Mouse (Mus musculus): ENCODE data around the gene Fut2. TPM values are rescaled to one million over a fixed set of nuclear protein-coding genes. Genes with fewer than 3 reads are reported as not detected.

Fut2 gene
- total and polyA plus RNA-seq, 2 experiments from 2014 or later, result 0.27 TPM; not detected in 1

DNA sequence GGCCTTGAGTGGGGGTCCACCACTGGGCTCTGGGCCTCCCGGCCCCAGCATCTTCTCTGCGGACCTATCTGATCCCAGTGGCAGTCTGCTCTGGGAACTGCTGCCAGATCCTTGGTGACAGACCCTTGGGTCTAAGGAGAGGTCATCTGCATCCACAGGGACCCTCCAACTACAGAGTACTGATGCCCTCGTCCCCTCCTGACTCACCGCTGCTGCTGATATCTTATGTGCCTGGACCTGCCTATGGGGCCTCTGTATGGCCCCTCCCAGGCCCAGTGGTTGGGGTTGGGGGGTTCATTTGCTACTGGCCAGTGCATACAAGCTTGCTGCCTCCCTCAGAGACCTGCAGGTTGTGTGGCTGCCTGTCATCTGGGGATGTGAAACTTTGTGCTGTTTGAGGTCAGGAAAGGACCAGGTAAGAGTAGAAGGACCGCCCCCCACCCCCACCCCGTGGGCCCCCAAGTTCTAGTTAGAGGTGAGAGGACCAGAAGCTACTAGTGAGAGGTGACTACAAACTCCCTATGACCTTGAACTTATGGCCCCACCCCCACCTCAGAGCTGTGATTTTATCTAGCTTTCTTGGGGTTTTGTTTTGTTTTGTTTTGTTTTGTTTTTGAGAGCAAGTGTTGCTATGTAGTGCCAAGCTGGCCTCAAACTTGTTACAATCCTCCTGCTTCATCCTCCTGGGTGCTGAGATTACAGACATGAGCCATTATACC lies 21.2 kb downstream of the Fut2 start:
- H3K27ac ChIP-seq (ENCODE audit: low read depth, low read length), result peak overlapping the region; percentile 74
- no peaks in the 10 kb centered on the region for H3K9me3 ChIP-seq (ENCODE audit: low read length)
- H3K4me2 ChIP-seq (ENCODE audit: low read depth, low read length, poor library complexity, severe bottlenecking), result peak overlapping the region; percentile 84
- ATAC-seq (ENCODE audit: low FRiP score), result no peak
- H3K4me3 ChIP-seq (ENCODE audit: low read depth, low read length), result peak overlapping the region; percentile 42
- no peaks in the 10 kb centered on the region for H3K36me3 ChIP-seq (ENCODE audit: insufficient read depth, low read length)
- H3K4me1 ChIP-seq (ENCODE audit: insufficient read depth, low read length), result peaks cover 9% of the 10 kb centered on the region; the same call in 1 of the 2 replicates
- 67% methylated on average over 6 of the region's 6 CpGs for WGBS
- peak overlapping the region; percentile 46; the same call in 1 of the 2 replicates for H3K9ac ChIP-seq (replicated peaks; ENCODE audit: low read length, poor library complexity, severe bottlenecking)
- DNase-seq (ENCODE audit: low spot score), result no peak
- no peaks in the 10 kb centered on the region for H3K27me3 ChIP-seq (ENCODE audit: insufficient read depth, low read length)
- no peak for TF ChIP-seq CTCF (IDR thresholded peaks at IDR 0.05)

GRCm38 (mm10) chr7:45644183-45644582 lies 22.0 kb downstream of the Fut2 start:
- H3K9me3 ChIP-seq (ENCODE audit: low read length), result no peaks in the 10 kb centered on the region
- peak; percentile 69 for ATAC-seq (ENCODE audit: low FRiP score)
- H3K27me3 ChIP-seq (ENCODE audit: insufficient read depth, low read length), result no peaks in the 10 kb centered on the region

DNA sequence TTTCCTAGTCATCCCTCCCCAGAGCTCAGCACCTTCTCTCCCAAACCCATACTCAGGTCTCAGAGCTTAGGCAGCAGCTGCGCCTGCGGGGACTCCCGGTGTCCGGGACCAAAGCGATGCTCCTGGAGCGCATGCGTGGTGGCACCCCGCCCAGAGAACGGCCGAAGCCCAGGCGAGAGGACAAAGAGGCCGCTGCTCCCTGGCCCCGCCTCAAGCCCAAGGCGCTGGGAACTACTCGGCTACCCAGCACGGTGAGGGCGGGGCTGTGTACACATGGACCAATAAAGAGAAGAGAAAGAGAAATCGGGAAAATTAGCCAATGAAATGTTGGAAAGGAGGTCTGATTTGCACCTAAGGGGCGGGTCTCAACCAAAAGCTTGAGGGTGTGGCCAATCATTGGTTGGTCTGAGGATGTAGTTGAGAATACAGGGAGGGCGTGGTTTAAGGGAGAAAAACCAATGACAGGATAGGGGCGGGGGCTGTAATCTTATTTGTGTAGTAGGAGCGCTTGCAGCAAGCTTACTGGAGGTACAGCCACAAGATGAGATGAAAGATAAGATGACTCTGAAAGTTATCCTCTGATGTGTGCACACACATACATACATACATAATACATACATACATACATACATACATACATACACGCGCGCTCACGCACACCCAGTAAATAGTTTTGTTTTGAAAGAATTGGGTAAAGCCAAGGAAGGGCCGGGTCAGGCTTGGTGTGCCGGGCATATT lies 22.6 kb downstream of the Fut2 start:
- 1% methylated on average over 28 of the region's 28 CpGs for WGBS
- H3K9me3 ChIP-seq (ENCODE audit: low read length), result no peaks in the 10 kb centered on the region
- H3K4me2 ChIP-seq (ENCODE audit: low read depth, low read length, poor library complexity, severe bottlenecking), result peak overlapping the region; percentile 84
- H3K36me3 ChIP-seq (ENCODE audit: insufficient read depth, low read length), result no peaks in the 10 kb centered on the region
- TF ChIP-seq CTCF (IDR thresholded peaks at IDR 0.05), result no peak
- H3K4me1 ChIP-seq (ENCODE audit: insufficient read depth, low read length), result peaks cover 9% of the 10 kb centered on the region; the same call in 1 of the 2 replicates
- DNase-seq (ENCODE audit: low spot score) (peak; percentile 99), ATAC-seq (ENCODE audit: low FRiP score) (peak; percentile 93)
- peak overlapping the region; percentile 76 for H3K9ac ChIP-seq (replicated peaks; ENCODE audit: low read length, poor library complexity, severe bottlenecking)
- peak overlapping the region; percentile 87 for H3K27ac ChIP-seq (ENCODE audit: low read depth, low read length)
- no peaks in the 10 kb centered on the region for H3K27me3 ChIP-seq (ENCODE audit: insufficient read depth, low read length)
- H3K4me3 ChIP-seq (ENCODE audit: low read depth, low read length), result peak overlapping the region; percentile 42

More at GRCm38 (mm10) chr7:45644183-45644582, 22.0 kb downstream of the Fut2 start:
- DNase-seq (ENCODE audit: low spot score), result peak; percentile 83
- H3K4me3 ChIP-seq (ENCODE audit: low read depth, low read length), result peak overlapping the region; percentile 42
- peaks cover 9% of the 10 kb centered on the region; the same call in 1 of the 2 replicates for H3K4me1 ChIP-seq (ENCODE audit: insufficient read depth, low read length)
- H3K9ac ChIP-seq (replicated peaks; ENCODE audit: low read length, poor library complexity, severe bottlenecking), result peak overlapping the region; percentile 46; the same call in 1 of the 2 replicates
- WGBS, result 5% methylated on average over 18 of the region's 18 CpGs
- TF ChIP-seq CTCF (IDR thresholded peaks at IDR 0.05), result no peak
- H3K36me3 ChIP-seq (ENCODE audit: insufficient read depth, low read length), result no peaks in the 10 kb centered on the region
- H3K27ac ChIP-seq (ENCODE audit: low read depth, low read length), result peak overlapping the region; percentile 74
- peak overlapping the region; percentile 84 for H3K4me2 ChIP-seq (ENCODE audit: low read depth, low read length, poor library complexity, severe bottlenecking)

DNA sequence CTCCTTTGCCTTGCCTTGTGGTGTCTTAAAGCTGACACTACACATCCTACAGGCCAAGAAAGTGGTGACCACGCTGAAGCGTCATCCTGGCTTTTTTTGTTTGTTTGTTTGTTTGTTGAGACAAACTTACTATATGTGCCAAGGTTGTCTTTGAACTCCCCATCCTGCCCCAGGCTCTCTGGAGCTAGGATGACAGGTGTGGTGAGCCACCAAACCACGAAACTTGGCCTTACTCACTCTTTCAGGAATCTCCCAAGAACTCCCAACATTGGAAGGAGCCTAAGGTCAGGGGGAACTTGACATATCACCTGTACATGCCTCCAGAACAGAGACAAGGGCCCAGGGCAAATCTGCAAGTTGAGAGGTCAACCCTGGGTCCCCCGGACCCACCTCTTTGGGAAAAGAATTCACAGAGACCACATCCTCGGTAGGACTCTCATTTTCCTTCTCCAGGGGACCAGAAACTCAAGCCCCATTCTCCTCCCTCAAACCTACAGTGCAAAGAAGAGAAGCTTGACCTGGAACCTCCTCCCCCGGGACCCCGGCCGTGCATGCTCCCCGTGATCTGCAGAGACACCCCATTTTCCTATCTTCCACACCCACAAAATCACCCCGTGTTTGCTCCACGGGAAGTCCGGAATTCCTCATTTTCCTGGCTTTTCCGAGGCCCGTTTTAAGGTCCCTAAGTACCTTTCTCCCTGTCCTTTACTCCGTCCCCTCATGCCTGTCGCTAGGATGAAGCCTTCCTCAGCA lies 23.5 kb downstream of the Fut2 start:
- H3K4me1 ChIP-seq (ENCODE audit: insufficient read depth, low read length), result peaks cover 14% of the 10 kb centered on the region; the same call in 1 of the 2 replicates
- H3K9me3 ChIP-seq (ENCODE audit: low read length), result no peaks in the 10 kb centered on the region
- peak overlapping the region; percentile 84 for H3K4me2 ChIP-seq (ENCODE audit: low read depth, low read length, poor library complexity, severe bottlenecking)
- H3K27me3 ChIP-seq (ENCODE audit: insufficient read depth, low read length), result no peaks in the 10 kb centered on the region
- 35% methylated on average over 16 of the region's 16 CpGs for WGBS
- TF ChIP-seq CTCF (IDR thresholded peaks at IDR 0.05), result no peak
- DNase-seq (ENCODE audit: low spot score) (no peak), ATAC-seq (ENCODE audit: low FRiP score) (no peak)
- H3K36me3 ChIP-seq (ENCODE audit: insufficient read depth, low read length), result no peaks in the 10 kb centered on the region
- peak overlapping the region; percentile 87 for H3K27ac ChIP-seq (ENCODE audit: low read depth, low read length)
- H3K4me3 ChIP-seq (ENCODE audit: low read depth, low read length), result peak overlapping the region; percentile 42
- H3K9ac ChIP-seq (replicated peaks; ENCODE audit: low read length, poor library complexity, severe bottlenecking), result peak overlapping the region; percentile 76

GRCm38 (mm10) chr7:45642083-45642482 lies 24.1 kb downstream of the Fut2 start:
- Histone ChIP-seq H3K4me2 (ENCODE audit: low read depth, low read length, poor library complexity, severe bottlenecking) (no peak overlapping the region), H3K36me3 (ENCODE audit: insufficient read depth, low read length) (peaks cover 3% of the 10 kb centered on the region; the same call in 1 of the 2 replicates), H3K9me3 (ENCODE audit: low read length) (no peaks in the 10 kb centered on the region), H3K4me1 (ENCODE audit: insufficient read depth, low read length) (peaks cover 14% of the 10 kb centered on the region; the same call in 1 of the 2 replicates), H3K27ac (ENCODE audit: low read depth, low read length) (no peak overlapping the region), H3K4me3 (ENCODE audit: low read depth, low read length) (no peak overlapping the region), H3K27me3 (ENCODE audit: insufficient read depth, low read length) (no peaks in the 10 kb centered on the region), H3K9ac (replicated peaks; ENCODE audit: low read length, poor library complexity, severe bottlenecking) (no peak overlapping the region)
- WGBS, result 79% methylated on average over 5 of the region's 5 CpGs
- DNase-seq (ENCODE audit: low spot score), result no peak
- no peak for ATAC-seq (ENCODE audit: low FRiP score)
- no peak for TF ChIP-seq CTCF (IDR thresholded peaks at IDR 0.05)

Data from midbrain, postnatal 0 days (tissue).